Mouse (Mus musculus) heart, postnatal 0 days (tissue): Measurements from ENCODE around the gene Dnhd1. TPM values are rescaled to one million over a fixed set of nuclear protein-coding genes. Genes with fewer than 3 reads are reported as not detected.

Experiments
- ATAC-seq: fragments of 200-750 bp; cut with Nextera tagmentation; 2 replicates; pipeline ENCODE4 v1.8.0; 2017; ENCODE audit warnings: low read depth, moderate number of reproducible peaks, moderate library complexity; ENCODE audit not compliant: insufficient read depth
- DNase-seq: peaks from one replicate; pipeline ENCODE4 v3.0.0-alpha.2; 2016; ENCODE audit warnings: low spot score
- H3K27ac ChIP-seq: fragments of 300-500 bp; sonication (generic); 2 replicates; pipeline ENCODE4 v1.5.1; 2014; ENCODE audit warnings: low read depth, mild to moderate bottlenecking
- H3K27me3 ChIP-seq: fragments of 300-500 bp; sonication (generic); 2 replicates; pipeline ENCODE4 v1.6.1; 2014; ENCODE audit warnings: low read length, mixed read lengths; ENCODE audit not compliant: control insufficient read depth, insufficient read depth
- H3K36me3 ChIP-seq: fragments of 300-500 bp; sonication (generic); replicated peaks from 2 replicates; pipeline ENCODE4 v1.6.1; 2014; ENCODE audit warnings: low read length, mixed read lengths; ENCODE audit not compliant: control insufficient read depth, insufficient read depth
- H3K4me1 ChIP-seq: fragments of 300-500 bp; sonication (generic); 2 replicates; pipeline ENCODE4 v1.6.1; 2014; ENCODE audit warnings: antibody characterized with exemption; ENCODE audit not compliant: control insufficient read depth, insufficient read depth
- H3K4me2 ChIP-seq: fragments of 300-500 bp; sonication (generic); 2 replicates; pipeline ENCODE4 v1.6.1; 2014; ENCODE audit warnings: low read depth, mild to moderate bottlenecking, low read length, moderate library complexity
- H3K4me3 ChIP-seq: fragments of 300-500 bp; sonication (generic); 2 replicates; pipeline ENCODE4 v1.5.1; 2014; ENCODE audit warnings: low read depth, low read length
- H3K9ac ChIP-seq: fragments of 300-500 bp; sonication (generic); replicated peaks from 2 replicates; pipeline ENCODE4 v1.6.1; 2014; ENCODE audit warnings: low read depth, low read length, mixed read lengths
- H3K9me3 ChIP-seq: fragments of 300-500 bp; sonication (generic); replicated peaks from 2 replicates; pipeline ENCODE4 v1.6.1; 2016; ENCODE audit warnings: low read length; ENCODE audit not compliant: control insufficient read depth
- CTCF ChIP-seq: IDR thresholded peaks from 2 replicates; pipeline ENCODE4 v1.5.1; 2016; ENCODE audit warnings: antibody characterized with exemption, control low read depth, low read depth
- EP300 ChIP-seq: IDR thresholded peaks from 2 replicates; pipeline ENCODE4 v1.6.1; 2016; ENCODE audit warnings: antibody characterized with exemption, low read depth
- WGBS: fragments of 180-500 bp; shearing (Covaris S2); extraction: QIAGEN DNeasy Blood & Tissue Kit; methylation state at CpG from one replicate; pipeline ENCODE4 v1.1.7; 2014; 5-methylcytosine and 5-hydroxymethylcytosine counted together
- polyA plus RNA-seq: library from polyadenylated mRNA; unstranded; fragments of >200 nt; fragmentation: Nextera tagmentation; extraction: Ambion mirVana; gene quantifications from 2 replicates; pipeline ENCODE4 v1.2.1, GENCODE M21; 2015
- total RNA-seq: library from RNA; depleted of rRNA; stranded (reverse); fragments of >200 nt; gene quantifications from 2 replicates; pipeline ENCODE4 v1.2.3, GENCODE M21; 2014; ENCODE audit warnings: low replicate concordance

Dnhd1 gene
- total and polyA plus RNA-seq, 2 experiments from 2014 or later, result 0.03 to 1.9 TPM

- 71% methylated on average over 2 of the region's 2 CpGs for WGBS
- Histone ChIP-seq H3K9me3 (no peaks in the 10 kb centered on the region), H3K4me3 (no peak overlapping the region), H3K4me1 (0 out of 2 replicates have a peak, but pooled peaks cover 10% of the 10 kb centered on the region), H3K36me3 (peaks cover 33% of the 10 kb centered on the region), H3K27me3 (no peaks in the 10 kb centered on the region), H3K27ac (no peak overlapping the region), H3K4me2 (no peak overlapping the region), H3K9ac (no peak overlapping the region)
- TF ChIP-seq CTCF, result no peak
- TF ChIP-seq EP300, result no peak
- DNase-seq, result no peak
- ATAC-seq, result no peak
Observed at GRCm38 (mm10) chr7:105747776-105748175, 97.1 kb downstream of the Dnhd1 start.

- TF ChIP-seq EP300 (no peak), CTCF (no peak)
- 16% methylated on average over 20 of the region's 20 CpGs for WGBS
- 0 out of 2 replicates have a peak, but pooled peaks cover 10% of the 10 kb centered on the region for H3K4me1 ChIP-seq
Observed at GRCm38 (mm10) chr7:105751491-105752433, 101.1 kb downstream of the Dnhd1 start, which contains the start of gene Tpp1. Gene Tpp1, minus strand, starts transcription at chr7:105752235.

GRCm38 (mm10) chr7:105752716-105753115, 102.1 kb downstream of the Dnhd1 start:
- DNase-seq (no peak), ATAC-seq (no peak)
- H3K9me3 ChIP-seq, result no peaks in the 10 kb centered on the region
- 78% methylated on average over 2 of the region's 2 CpGs for WGBS
- no peak overlapping the region for H3K9ac ChIP-seq
- H3K27me3 ChIP-seq, result no peaks in the 10 kb centered on the region
- H3K27ac ChIP-seq, result no peak overlapping the region
- peaks cover 49% of the 10 kb centered on the region for H3K36me3 ChIP-seq
- 0 out of 2 replicates have a peak, but pooled peaks cover 10% of the 10 kb centered on the region for H3K4me1 ChIP-seq
- no peak overlapping the region for H3K4me2 ChIP-seq
- H3K4me3 ChIP-seq, result no peak overlapping the region
- TF ChIP-seq CTCF (no peak), EP300 (no peak)

More at GRCm38 (mm10) chr7:105751491-105752433, 101.1 kb downstream of the Dnhd1 start, which contains the start of gene Tpp1:
- Histone ChIP-seq H3K36me3 (peaks cover 42% of the 10 kb centered on the region), H3K4me3 (peak within 1 kb of the TSS; percentile 58), H3K27me3 (no peaks in the 10 kb centered on the region), H3K9me3 (no peaks in the 10 kb centered on the region), H3K27ac (peak within 1 kb of the TSS; percentile 14; the same call in 1 of the 2 replicates), H3K4me2 (peak within 1 kb of the TSS; percentile 81), H3K9ac (peak within 1 kb of the TSS; percentile 56)
- peak; percentile 95 for DNase-seq
- ATAC-seq, result peak; percentile 96

GRCm38 (mm10) chr7:105753281-105753680, 102.7 kb downstream of the Dnhd1 start:
- DNase-seq, result no peak
- H3K4me3 ChIP-seq, result no peak overlapping the region
- 0 out of 2 replicates have a peak, but pooled peaks cover 10% of the 10 kb centered on the region for H3K4me1 ChIP-seq
- H3K9me3 ChIP-seq, result no peaks in the 10 kb centered on the region
- 86% methylated on average over 10 of the region's 10 CpGs for WGBS
- peaks cover 51% of the 10 kb centered on the region for H3K36me3 ChIP-seq
- H3K27me3 ChIP-seq, result no peaks in the 10 kb centered on the region
- TF ChIP-seq CTCF (no peak), EP300 (no peak)
- no peak for ATAC-seq
- no peak overlapping the region for H3K4me2 ChIP-seq
- H3K9ac ChIP-seq, result no peak overlapping the region
- no peak overlapping the region for H3K27ac ChIP-seq

GRCm38 (mm10) chr7:105761813-105762484, 111.3 kb downstream of the Dnhd1 start:
- H3K36me3 ChIP-seq, result peaks cover 29% of the 10 kb centered on the region
- 24% methylated on average over 51 of the region's 51 CpGs for WGBS
- H3K9me3 ChIP-seq, result no peaks in the 10 kb centered on the region
- TF ChIP-seq EP300, result no peak
- TF ChIP-seq CTCF, result no peak
- H3K27ac ChIP-seq, result no peak overlapping the region
- peak; percentile 31; the same call in 1 of the 2 replicates for ATAC-seq
- 0 out of 2 replicates have a peak, but pooled peaks cover 8% of the 10 kb centered on the region for H3K4me1 ChIP-seq
- peak overlapping the region; percentile 59 for H3K4me2 ChIP-seq
- no peak for DNase-seq
- H3K9ac ChIP-seq, result no peak overlapping the region
- H3K4me3 ChIP-seq, result peak overlapping the region; percentile 33
- H3K27me3 ChIP-seq, result peaks cover 27% of the 10 kb centered on the region
